Mouse (Mus musculus) embryonic facial prominence, embryonic 13.5 days (tissue): Measurements from ENCODE around the gene Cd101. TPM values are rescaled to one million over a fixed set of nuclear protein-coding genes. Genes with fewer than 3 reads are reported as not detected.

Source experiments
- ATAC-seq: fragments of 200-750 bp; cut with Nextera tagmentation; 2 replicates; pipeline ENCODE4 v1.8.0; 2017; ENCODE audit warnings: low read depth; ENCODE audit not compliant: insufficient number of reproducible peaks, insufficient read depth, low FRiP score, low TSS enrichment
- H3K27ac ChIP-seq: fragments of 300-500 bp; sonication (generic); 2 replicates; pipeline ENCODE4 v1.5.1; 2015; ENCODE audit warnings: moderate library complexity, mild to moderate bottlenecking, inconsistent platforms
- H3K27me3 ChIP-seq: fragments of 300-500 bp; sonication (generic); 2 replicates; pipeline ENCODE4 v1.6.1; 2015; ENCODE audit warnings: mild to moderate bottlenecking, inconsistent platforms
- H3K36me3 ChIP-seq: fragments of 300-500 bp; sonication (generic); 2 replicates; pipeline ENCODE4 v1.6.1; 2015; ENCODE audit warnings: mild to moderate bottlenecking, inconsistent platforms
- H3K4me1 ChIP-seq: fragments of 300-500 bp; sonication (generic); 2 replicates; pipeline ENCODE4 v1.6.1; 2015; ENCODE audit warnings: inconsistent platforms
- H3K4me2 ChIP-seq: fragments of 300-500 bp; sonication (generic); 2 replicates; pipeline ENCODE4 v1.6.1; 2015; ENCODE audit warnings: moderate library complexity, mild to moderate bottlenecking, inconsistent platforms
- H3K4me3 ChIP-seq: fragments of 300-500 bp; sonication (generic); 2 replicates; pipeline ENCODE4 v1.5.1; 2015; ENCODE audit warnings: mild to moderate bottlenecking, inconsistent platforms
- H3K9ac ChIP-seq: fragments of 300-500 bp; sonication (generic); 2 replicates; pipeline ENCODE4 v1.6.1; 2015; ENCODE audit warnings: mild to moderate bottlenecking, inconsistent platforms
- H3K9me3 ChIP-seq: fragments of 300-500 bp; sonication (generic); 2 replicates; pipeline ENCODE4 v1.6.1; 2016; ENCODE audit warnings: inconsistent platforms
- WGBS: fragments of 180-500 bp; shearing (Covaris S2); methylation state at CpG from one replicate; pipeline ENCODE4 v1.1.7; 2015; ENCODE audit warnings: mixed read lengths; 5-methylcytosine and 5-hydroxymethylcytosine counted together
- polyA plus RNA-seq: library from polyadenylated mRNA; unstranded; fragments of >200 nt; fragmentation: Nextera tagmentation; extraction: Ambion mirVana; gene quantifications from 2 replicates; pipeline ENCODE4 v1.2.1, GENCODE M21; 2015

Gene Cd101
- 0.10 TPM in 1 of 2 replicates, not detected in the other for polyA plus RNA-seq

DNA sequence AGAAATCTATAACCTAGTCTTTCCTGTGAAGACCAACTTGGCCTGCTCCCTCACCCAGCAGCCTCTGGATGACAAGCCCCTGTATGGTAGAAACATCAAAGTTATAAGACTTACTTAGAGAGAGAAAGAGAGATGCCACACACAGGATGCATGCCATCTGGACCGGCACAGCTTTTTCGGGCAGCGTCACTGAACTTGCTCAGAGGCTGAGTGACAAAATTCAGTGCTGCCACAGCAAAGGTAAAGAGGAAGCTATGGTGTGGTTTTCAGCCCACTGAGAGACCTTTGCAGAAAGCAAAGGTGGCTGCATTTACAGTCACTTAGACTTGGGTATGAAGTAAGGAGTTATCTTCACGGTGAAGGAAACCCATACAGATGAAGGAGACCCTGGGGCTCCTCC, at the start of gene Cd101:
TSS of gene Cd101 (minus strand) at position 218 of the 400 bp plus-strand sequence.
- no peak within 1 kb of the TSS for H3K9ac ChIP-seq
- H3K4me2 ChIP-seq: no peak within 1 kb of the TSS
- WGBS: 86% methylated on average over 4 of the region's 4 CpGs
- no peaks in the 10 kb centered on the region for H3K9me3 ChIP-seq
- H3K27me3 ChIP-seq: no peaks in the 10 kb centered on the region
- H3K27ac ChIP-seq: no peak within 1 kb of the TSS
- no peak within 1 kb of the TSS for H3K4me3 ChIP-seq
- H3K4me1 ChIP-seq: peaks cover 20% of the 10 kb centered on the region
- no peaks in the 10 kb centered on the region for H3K36me3 ChIP-seq
- no peak for ATAC-seq

DNA sequence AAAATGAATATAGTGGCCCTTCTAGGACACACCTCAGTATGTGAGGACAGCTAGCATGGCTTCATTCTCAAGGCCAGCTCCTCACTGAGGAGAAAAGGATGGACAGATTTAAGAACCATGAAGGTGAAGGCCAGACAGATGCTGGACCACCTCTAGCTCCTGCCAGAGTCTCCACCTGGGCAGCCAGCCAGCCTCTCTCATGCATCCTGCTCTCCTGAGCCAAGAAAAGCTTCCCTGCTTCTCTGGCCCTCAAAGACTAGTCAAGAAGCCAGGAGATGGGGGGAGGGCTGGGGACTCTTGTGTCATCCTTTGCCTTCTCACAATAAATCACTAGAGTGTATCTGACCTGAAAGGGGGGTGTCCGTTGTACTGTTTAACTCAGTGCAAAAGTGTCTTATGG, 49.0 kb upstream of the Cd101 start:
- no peak overlapping the region for H3K4me2 ChIP-seq
- no peak for ATAC-seq
- H3K9me3 ChIP-seq: no peaks in the 10 kb centered on the region
- peaks cover 54% of the 10 kb centered on the region for H3K36me3 ChIP-seq
- 97% methylated on average over 1 of the region's 1 CpGs for WGBS
- H3K4me1 ChIP-seq: peaks cover 22% of the 10 kb centered on the region
- H3K4me3 ChIP-seq: no peak overlapping the region
- H3K9ac ChIP-seq: no peak overlapping the region
- no peaks in the 10 kb centered on the region for H3K27me3 ChIP-seq
- no peak overlapping the region for H3K27ac ChIP-seq

DNA sequence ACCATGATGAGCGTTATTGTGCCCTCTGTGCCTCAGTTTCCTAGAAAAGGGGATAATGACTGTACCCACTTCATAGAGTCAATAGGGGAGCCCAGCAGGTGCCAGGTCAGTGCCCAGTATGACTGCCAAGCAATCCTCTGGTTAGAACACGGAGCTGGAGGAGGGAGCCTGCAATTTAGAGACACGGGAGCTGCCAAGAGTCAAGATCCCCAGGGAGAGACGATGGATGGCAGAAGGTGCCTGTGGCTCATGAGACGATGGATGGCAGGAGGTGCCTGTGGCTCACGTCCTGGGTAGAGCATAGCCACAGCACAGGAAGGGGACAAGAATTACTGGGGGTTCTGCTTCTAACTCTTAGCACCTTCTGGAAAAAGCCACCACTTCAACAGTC, 48.3 kb upstream of the Cd101 start:
- H3K4me1 ChIP-seq: peaks cover 29% of the 10 kb centered on the region
- WGBS: 95% methylated on average over 6 of the region's 6 CpGs
- no peaks in the 10 kb centered on the region for H3K9me3 ChIP-seq
- H3K36me3 ChIP-seq: peaks cover 58% of the 10 kb centered on the region
- H3K4me3 ChIP-seq: no peak overlapping the region
- H3K27me3 ChIP-seq: no peaks in the 10 kb centered on the region
- ATAC-seq: no peak
- H3K4me2 ChIP-seq: no peak overlapping the region
- no peak overlapping the region for H3K27ac ChIP-seq
- no peak overlapping the region for H3K9ac ChIP-seq

DNA sequence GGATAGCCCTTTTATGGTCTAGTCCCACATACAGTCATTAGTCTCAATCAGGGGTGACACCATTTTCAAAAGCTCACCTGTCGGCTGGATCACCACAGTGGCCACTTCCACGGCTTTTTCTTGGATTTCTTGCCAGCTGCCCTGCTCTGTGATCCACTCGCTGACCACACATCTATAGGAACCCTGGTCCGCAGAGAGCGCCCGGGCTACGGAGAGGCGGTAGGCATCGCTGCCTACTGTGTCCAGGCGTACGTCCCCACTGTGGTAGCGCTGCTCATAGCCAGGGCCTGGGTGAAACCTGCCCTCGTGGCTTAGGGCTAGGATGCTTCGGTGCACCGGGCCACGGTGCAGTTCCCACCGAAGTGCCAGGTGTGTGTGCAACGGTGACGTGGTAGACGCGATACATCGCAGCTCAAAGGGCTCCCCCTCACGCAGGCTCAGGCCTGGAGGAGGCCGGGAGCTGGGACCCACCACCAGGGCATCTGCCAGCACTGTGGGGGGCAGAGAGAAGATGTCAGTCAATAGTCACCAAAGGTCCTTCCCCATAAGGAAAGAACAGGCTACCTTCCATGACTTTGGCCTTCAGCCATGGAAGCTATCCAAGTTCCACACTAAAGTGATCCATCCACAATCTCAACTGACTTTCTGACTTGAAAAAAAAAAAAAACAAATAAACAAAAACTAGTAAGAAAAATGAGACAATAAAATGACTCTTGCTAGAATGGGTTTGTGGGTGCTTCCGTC, 47.8 kb upstream of the Cd101 start:
- H3K4me2 ChIP-seq: no peak overlapping the region
- H3K36me3 ChIP-seq: peaks cover 64% of the 10 kb centered on the region
- H3K9ac ChIP-seq: no peak overlapping the region
- WGBS: 95% methylated on average over 25 of the region's 25 CpGs
- H3K27me3 ChIP-seq: no peaks in the 10 kb centered on the region
- no peaks in the 10 kb centered on the region for H3K9me3 ChIP-seq
- no peak overlapping the region for H3K4me3 ChIP-seq
- no peak overlapping the region for H3K27ac ChIP-seq
- H3K4me1 ChIP-seq: peaks cover 34% of the 10 kb centered on the region
- no peak for ATAC-seq

DNA sequence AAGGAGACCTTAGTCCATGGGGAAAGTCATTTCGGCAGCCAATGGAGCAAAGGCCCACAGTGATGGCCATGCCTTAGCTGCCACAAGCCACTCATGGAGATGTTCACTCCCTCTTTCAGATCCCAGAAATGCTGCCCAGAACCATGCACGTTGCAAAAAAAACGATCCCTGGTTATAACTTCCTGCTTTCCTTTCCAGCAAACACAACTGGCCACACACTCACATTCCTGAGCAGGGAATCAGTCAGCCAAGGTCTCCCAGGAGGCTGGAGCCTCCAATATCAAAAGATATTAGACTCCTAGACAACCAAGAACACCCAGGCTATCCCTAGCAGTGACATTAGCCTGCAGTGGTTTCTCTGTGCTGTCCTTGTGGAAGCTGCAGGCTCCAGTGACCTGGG, 46.5 kb upstream of the Cd101 start:
- H3K9ac ChIP-seq: no peak overlapping the region
- H3K27ac ChIP-seq: no peak overlapping the region
- no peak for ATAC-seq
- H3K9me3 ChIP-seq: no peaks in the 10 kb centered on the region
- no peaks in the 10 kb centered on the region for H3K27me3 ChIP-seq
- no peak overlapping the region for H3K4me2 ChIP-seq
- 74% methylated on average over 3 of the region's 3 CpGs for WGBS
- peaks cover 66% of the 10 kb centered on the region for H3K36me3 ChIP-seq
- no peak overlapping the region for H3K4me3 ChIP-seq
- H3K4me1 ChIP-seq: peaks cover 46% of the 10 kb centered on the region

DNA sequence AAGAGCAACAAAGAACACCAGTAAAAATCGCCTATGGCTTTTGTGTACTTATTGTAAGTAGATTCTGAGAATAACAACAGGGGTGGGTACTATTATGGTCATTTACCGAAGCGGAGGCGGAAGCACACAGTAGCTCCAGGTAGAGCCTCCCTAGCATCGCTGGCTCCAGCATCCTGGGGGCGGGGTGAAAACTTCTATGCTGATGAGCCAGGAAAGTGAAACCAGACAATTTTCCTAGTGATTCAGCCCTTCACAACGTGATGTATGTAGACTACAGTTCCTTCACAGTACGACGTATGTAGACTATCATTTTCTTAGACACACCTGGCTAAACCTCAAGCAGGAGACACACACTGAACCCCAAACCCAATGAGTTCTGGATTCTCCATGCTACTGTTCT, 44.0 kb upstream of the Cd101 start:
- H3K4me1 ChIP-seq: peaks cover 71% of the 10 kb centered on the region
- peak overlapping the region; percentile 18 for H3K4me2 ChIP-seq
- peak overlapping the region; percentile 55 for H3K27ac ChIP-seq
- 52% methylated on average over 9 of the region's 9 CpGs for WGBS
- H3K36me3 ChIP-seq: peaks cover 50% of the 10 kb centered on the region
- H3K9me3 ChIP-seq: no peaks in the 10 kb centered on the region
- ATAC-seq: no peak
- no peak overlapping the region for H3K4me3 ChIP-seq
- H3K9ac ChIP-seq: no peak overlapping the region
- no peaks in the 10 kb centered on the region for H3K27me3 ChIP-seq

DNA sequence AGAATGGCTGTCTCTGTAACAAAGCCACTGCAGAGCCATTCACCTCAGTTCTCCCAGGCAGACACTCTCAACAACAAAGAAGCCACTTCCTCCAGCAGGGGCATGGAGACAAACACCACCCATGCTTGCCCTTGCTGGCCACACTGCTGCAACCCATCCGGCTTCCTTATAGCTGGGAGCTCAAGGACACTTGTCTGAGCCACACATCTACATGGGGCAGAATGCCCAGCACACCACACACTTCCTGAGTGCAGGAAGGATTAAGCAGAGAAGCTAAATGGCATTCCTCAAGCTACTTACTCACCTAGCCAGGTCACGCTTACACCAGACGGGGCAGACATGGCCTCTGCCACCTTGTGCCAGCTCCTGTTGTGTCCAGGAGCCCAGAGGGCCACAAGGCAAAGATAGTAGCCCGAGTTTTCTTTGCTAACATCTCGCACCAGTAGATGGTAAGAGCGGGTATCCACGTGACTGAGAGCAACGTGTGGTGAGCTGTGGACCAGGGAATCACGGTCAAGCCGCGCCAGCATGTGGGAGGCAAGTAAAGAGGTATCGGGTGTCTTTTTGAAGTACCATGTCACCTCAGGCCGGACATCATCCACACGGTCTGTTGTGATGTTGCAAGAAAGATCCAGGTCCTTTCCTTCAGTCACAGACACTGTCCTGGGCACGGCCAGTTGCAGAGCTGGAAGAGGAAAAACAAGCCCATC, 43.3 kb upstream of the Cd101 start:
- Histone ChIP-seq H3K4me3 (no peak overlapping the region), H3K4me1 (peaks cover 78% of the 10 kb centered on the region), H3K9ac (no peak overlapping the region), H3K27ac (0 out of 2 replicates have a peak overlapping the region, but pooled peaks have one; percentile 55), H3K9me3 (no peaks in the 10 kb centered on the region), H3K36me3 (peaks cover 42% of the 10 kb centered on the region), H3K27me3 (no peaks in the 10 kb centered on the region), H3K4me2 (no peak overlapping the region)
- ATAC-seq: no peak
- WGBS: 76% methylated on average over 15 of the region's 15 CpGs

DNA sequence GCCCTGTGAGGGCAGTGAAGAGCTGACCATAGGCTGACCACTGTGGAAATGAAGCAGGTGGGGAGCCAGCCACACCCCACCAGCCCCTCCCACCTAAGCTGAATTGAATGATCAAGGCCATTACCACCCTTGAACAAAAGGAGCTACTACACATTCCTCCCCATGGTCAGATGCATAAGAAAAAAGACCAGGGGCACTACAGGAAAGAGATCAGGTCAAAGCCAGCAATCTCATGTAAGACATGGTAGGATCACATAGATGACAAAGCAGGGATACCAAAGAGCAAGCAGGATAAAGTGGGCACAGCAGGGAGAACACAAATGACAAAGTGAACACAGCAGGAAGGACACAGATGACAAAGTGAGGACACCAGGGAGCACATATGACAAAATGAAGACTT, 42.2 kb upstream of the Cd101 start:
- H3K27ac ChIP-seq: peak overlapping the region; percentile 76; the same call in 1 of the 2 replicates

DNA sequence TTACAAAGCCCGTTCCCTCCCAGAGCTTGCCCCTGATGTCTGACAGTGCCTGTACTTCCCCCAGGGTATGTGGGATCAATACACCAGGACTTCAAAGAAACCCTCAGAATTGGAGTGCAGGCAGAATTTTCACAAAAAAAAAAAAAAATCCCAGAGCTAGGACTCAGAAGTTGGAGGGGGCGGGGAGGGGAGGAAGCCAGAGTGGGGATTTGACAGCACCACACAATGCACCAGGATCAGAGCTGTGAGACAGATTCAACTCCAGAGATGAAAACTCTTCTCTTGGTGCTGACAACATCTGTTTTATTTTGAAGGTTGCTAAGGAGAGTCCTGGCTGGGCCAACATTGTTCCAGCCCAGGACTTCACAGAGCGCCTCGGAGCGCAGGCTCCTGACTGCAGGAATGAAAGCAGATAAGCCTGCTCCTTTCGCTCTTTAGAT, 41.5 kb upstream of the Cd101 start:
- Histone ChIP-seq H3K27ac (peak overlapping the region; percentile 76), H3K36me3 (peaks cover 31% of the 10 kb centered on the region), H3K4me3 (no peak overlapping the region), H3K9ac (peak overlapping the region; percentile 46; the same call in 1 of the 2 replicates), H3K9me3 (no peaks in the 10 kb centered on the region), H3K4me1 (peaks cover 85% of the 10 kb centered on the region), H3K27me3 (no peaks in the 10 kb centered on the region), H3K4me2 (no peak overlapping the region; the same call in 1 of the 2 replicates)
- WGBS: 15% methylated on average over 6 of the region's 6 CpGs
- ATAC-seq: no peak

More for the DNA sequence above, 42.2 kb upstream of the Cd101 start:
- peaks cover 39% of the 10 kb centered on the region for H3K36me3 ChIP-seq
- H3K4me2 ChIP-seq: no peak overlapping the region
- H3K4me1 ChIP-seq: peaks cover 83% of the 10 kb centered on the region
- H3K27me3 ChIP-seq: no peaks in the 10 kb centered on the region
- H3K9me3 ChIP-seq: no peaks in the 10 kb centered on the region
- ATAC-seq: no peak
- H3K4me3 ChIP-seq: no peak overlapping the region
- no peak overlapping the region for H3K9ac ChIP-seq

DNA sequence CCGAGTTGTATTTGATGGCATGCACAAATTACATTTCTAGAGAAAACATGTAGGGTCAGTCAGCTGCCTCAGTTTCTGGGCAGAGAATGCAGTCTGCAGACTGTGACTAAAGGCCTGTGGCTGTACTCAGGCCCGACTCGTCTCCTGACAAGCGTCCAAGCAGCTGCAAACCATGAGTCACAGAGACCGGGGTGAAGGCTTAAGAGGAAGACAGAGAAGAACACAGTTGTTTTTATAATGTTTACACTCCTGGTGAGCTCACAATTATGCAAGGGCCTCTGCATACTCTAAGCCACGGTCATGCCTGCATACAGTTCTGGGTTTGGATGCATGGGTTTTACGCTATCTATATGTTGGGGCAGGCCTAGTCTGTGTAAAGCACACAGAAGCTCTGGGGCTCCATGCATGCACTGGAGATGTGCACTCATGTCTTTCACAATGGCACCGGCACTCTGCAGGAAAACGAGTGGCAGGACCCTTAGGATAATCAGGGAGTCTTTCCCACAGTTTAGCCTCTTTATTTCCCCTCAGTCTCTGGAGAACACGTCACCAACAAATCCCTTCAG, 41.0 kb upstream of the Cd101 start:
- H3K4me3 ChIP-seq: no peak overlapping the region
- H3K9ac ChIP-seq: peak overlapping the region; percentile 46; the same call in 1 of the 2 replicates
- no peaks in the 10 kb centered on the region for H3K27me3 ChIP-seq
- 32% methylated on average over 10 of the region's 10 CpGs for WGBS
- ATAC-seq: no peak
- H3K4me2 ChIP-seq: no peak overlapping the region; the same call in 1 of the 2 replicates
- H3K27ac ChIP-seq: peak overlapping the region; percentile 76
- no peaks in the 10 kb centered on the region for H3K9me3 ChIP-seq
- peaks cover 27% of the 10 kb centered on the region for H3K36me3 ChIP-seq
- peaks cover 81% of the 10 kb centered on the region for H3K4me1 ChIP-seq

DNA sequence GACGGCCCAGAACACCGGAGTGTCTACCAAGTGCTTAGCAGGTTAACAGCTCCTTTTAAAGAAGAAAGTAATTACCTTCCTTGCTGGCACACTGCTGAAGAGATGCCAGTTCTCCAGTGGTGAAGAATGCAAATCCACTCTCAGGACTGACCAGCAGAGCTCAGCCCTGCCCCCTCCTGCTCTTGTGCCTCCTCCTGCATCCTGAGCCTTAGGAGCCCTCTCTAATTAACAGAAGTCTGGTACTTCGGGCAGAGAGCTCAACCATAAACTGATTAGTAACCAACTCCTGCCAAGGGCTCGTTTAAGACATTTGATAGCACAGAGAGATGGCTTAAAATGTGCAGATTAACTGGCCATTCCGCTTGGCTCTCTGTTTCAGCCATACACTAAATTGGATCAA, 39.3 kb upstream of the Cd101 start:
- peaks cover 25% of the 10 kb centered on the region for H3K36me3 ChIP-seq
- ATAC-seq: no peak
- 37% methylated on average over 5 of the region's 5 CpGs for WGBS
- H3K4me3 ChIP-seq: no peak overlapping the region
- H3K4me2 ChIP-seq: no peak overlapping the region
- H3K27ac ChIP-seq: 0 out of 2 replicates have a peak overlapping the region, but pooled peaks have one; percentile 0
- H3K4me1 ChIP-seq: peaks cover 69% of the 10 kb centered on the region
- H3K9me3 ChIP-seq: no peaks in the 10 kb centered on the region
- no peaks in the 10 kb centered on the region for H3K27me3 ChIP-seq
- no peak overlapping the region for H3K9ac ChIP-seq
